Mouse (Mus musculus): ENCODE measurements around the gene Cd274. TPM values are rescaled to one million over a fixed set of nuclear protein-coding genes. Genes with fewer than 3 reads are reported as not detected.

Gene Cd274
- polyA plus RNA-seq (2015; fragmentation: Nextera tagmentation; extraction: Ambion mirVana) = 0.34 and 0.37 TPM in 2 replicates

DNA sequence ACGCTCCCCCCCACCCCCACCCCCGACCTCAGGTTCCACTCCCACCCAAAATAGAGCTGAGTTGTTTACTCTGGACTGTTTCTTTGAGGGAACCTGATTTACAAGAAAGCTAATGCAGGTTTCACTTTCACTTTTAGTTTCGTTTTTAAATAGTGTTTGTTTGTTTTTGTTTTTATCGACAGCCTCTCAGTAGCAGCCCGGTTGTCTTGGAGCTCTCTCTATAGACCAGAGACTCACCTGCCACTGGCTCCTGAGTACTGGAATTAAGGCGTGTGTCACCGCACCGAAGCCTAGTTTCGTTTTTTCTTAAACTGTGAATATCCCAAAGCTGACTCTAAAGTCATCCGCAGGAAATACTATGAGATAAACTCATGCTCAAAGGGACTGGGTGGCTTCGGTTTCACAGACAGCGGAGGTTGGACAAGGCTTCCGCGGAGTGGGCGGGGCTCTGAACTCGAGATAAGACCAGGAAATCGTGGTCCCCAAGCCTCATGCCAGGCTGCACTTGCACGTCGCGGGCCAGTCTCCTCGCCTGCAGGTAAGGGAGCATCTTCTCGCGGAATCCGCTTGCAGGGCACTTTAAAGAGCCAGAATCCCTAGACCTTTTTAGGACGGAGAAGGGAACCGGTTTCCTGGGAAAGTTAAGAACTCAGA lies at the start of gene Cd274, which contains the start of gene Plgrkt:
Cd274 (plus strand) TSS at position 487 of the 654 bp plus-strand sequence.
Plgrkt (minus strand) TSS at position 422 of the 654 bp plus-strand sequence.
- Histone ChIP-seq H3K9ac (peak within 1 kb of the TSS; percentile 63), H3K4me3 (peak within 1 kb of the TSS; percentile 57), H3K27me3 (peaks cover 3% of the 10 kb centered on the region; the same call in 1 of the 2 replicates), H3K4me2 (peak within 1 kb of the TSS; percentile 87), H3K9me3 (no peaks in the 10 kb centered on the region), H3K27ac (no peak within 1 kb of the TSS), H3K4me1 (peaks cover 12% of the 10 kb centered on the region), H3K36me3 (no peaks in the 10 kb centered on the region)
- no peak for ATAC-seq (ENCODE audit: insufficient number of reproducible peaks, insufficient read depth, low FRiP score, low TSS enrichment, low read depth)
- 4% methylated on average over 26 of the region's 26 CpGs for WGBS

DNA sequence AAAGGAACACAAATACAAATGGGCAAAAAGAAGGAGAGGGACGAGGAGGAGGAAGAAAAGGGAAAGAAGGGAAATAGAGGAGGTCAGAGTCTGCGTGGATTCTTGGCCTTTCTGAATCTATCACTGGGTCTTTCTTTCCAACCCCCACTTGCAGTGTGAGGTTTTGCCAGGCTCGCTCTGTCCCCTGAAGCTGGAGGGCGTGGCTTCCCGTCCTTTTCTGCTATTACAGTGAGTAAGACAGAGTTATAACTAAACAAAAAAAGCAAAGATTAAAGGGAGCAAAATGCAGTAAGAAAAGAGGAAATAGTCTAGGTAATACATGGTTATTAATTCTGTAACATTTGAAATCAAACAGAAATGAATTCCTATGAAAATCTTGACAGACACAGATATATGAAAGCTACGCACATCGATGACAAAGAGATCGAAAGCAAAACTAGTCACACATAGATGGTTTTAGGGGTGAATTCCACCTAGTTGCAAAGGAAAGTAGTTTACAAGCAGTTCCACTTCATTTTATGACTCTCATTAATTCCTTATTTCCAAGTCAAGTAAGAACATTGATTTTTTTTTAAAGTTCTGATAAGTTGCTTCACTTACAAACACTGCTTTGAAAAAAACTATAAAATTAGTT lies 43.7 kb upstream of the Cd274 start:
- H3K9me3 ChIP-seq = no peaks in the 10 kb centered on the region
- H3K36me3 ChIP-seq = no peaks in the 10 kb centered on the region
- peaks cover 6% of the 10 kb centered on the region; the same call in 1 of the 2 replicates for H3K4me1 ChIP-seq
- 66% methylated on average over 8 of the region's 8 CpGs for WGBS
- ATAC-seq (ENCODE audit: insufficient number of reproducible peaks, insufficient read depth, low FRiP score, low TSS enrichment, low read depth) = no peak
- no peaks in the 10 kb centered on the region for H3K27me3 ChIP-seq
- no peak overlapping the region for H3K4me3 ChIP-seq
- H3K4me2 ChIP-seq = peak overlapping the region; percentile 14; the same call in 1 of the 2 replicates
- H3K9ac ChIP-seq = no peak overlapping the region
- H3K27ac ChIP-seq = no peak overlapping the region

DNA sequence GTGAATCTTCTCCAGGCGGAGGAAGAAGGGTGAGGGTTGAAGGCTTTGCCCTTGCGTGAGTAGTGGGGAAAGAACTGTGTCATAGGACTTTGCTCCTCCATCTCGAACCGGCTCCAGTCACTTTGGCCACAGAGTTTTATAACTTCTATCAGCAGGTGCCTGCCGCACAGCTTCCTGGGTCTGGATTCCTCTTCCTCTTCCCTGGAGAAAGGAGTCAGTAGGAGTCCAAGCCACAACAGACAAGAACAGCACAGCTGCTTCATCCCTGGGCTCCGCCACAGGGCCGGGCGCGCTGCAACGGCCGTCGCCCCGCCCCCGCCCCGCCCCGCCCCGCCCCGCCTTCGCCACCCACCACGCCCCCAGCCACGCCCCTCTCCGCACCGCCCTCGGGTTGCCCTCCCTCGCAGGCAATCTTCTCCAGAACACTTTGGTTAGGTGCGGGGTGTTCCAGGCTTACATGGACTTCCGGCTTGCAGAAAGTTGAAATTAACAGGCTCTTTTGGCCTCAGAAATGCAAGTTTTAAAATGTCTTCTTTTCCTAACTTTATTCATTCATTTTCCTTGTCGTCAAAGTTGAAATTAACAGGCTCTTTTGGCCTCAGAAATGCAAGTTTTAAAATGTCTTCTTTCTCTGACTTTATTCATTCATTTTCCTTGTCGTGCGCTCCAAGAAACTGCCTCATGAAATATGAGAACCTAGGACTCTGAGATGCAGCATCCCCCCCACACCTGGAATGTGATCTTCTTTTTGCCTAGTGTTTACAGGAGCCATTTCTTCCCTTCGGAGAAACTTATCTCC lies 42.0 kb upstream of the Cd274 start, which contains the start of gene Insl6:
Insl6 (minus strand) TSS at position 304 of the 799 bp plus-strand sequence.
- no peaks in the 10 kb centered on the region for H3K27me3 ChIP-seq

DNA sequence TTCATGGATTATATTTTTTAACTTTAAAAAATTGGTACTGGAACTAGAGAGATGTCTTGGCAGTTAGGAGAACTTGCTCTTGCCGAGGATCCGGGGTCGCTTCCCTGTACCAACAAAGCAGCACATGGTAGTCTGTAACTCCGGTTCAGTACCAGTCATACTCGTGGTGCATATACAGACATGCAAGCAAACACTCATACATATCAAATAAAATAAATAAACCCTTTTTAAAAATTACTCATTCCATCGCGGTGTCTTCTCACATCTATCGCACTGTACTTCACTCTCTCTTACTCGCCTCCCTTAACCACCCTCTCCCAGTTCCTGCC lies 41.4 kb upstream of the Cd274 start:
- Histone ChIP-seq H3K27ac (no peak overlapping the region), H3K27me3 (no peaks in the 10 kb centered on the region), H3K4me1 (peaks cover 6% of the 10 kb centered on the region; the same call in 1 of the 2 replicates), H3K36me3 (no peaks in the 10 kb centered on the region), H3K9me3 (no peaks in the 10 kb centered on the region), H3K9ac (no peak overlapping the region), H3K4me2 (peak overlapping the region; percentile 59), H3K4me3 (peak overlapping the region; percentile 43)
- ATAC-seq (ENCODE audit: insufficient number of reproducible peaks, insufficient read depth, low FRiP score, low TSS enrichment, low read depth) = no peak
- WGBS = 58% methylated on average over 9 of the region's 9 CpGs

More for the DNA sequence above, 42.0 kb upstream of the Cd274 start, which contains the start of gene Insl6:
- no peak within 1 kb of the TSS for H3K27ac ChIP-seq
- peak within 1 kb of the TSS; percentile 59 for H3K4me2 ChIP-seq
- peak within 1 kb of the TSS; percentile 53 for H3K9ac ChIP-seq
- peaks cover 6% of the 10 kb centered on the region; the same call in 1 of the 2 replicates for H3K4me1 ChIP-seq
- 2% methylated on average over 31 of the region's 31 CpGs for WGBS
- no peaks in the 10 kb centered on the region for H3K36me3 ChIP-seq
- H3K9me3 ChIP-seq = no peaks in the 10 kb centered on the region
- peak within 1 kb of the TSS; percentile 43 for H3K4me3 ChIP-seq
- peak; percentile 79 for ATAC-seq (ENCODE audit: insufficient number of reproducible peaks, insufficient read depth, low FRiP score, low TSS enrichment, low read depth)

DNA sequence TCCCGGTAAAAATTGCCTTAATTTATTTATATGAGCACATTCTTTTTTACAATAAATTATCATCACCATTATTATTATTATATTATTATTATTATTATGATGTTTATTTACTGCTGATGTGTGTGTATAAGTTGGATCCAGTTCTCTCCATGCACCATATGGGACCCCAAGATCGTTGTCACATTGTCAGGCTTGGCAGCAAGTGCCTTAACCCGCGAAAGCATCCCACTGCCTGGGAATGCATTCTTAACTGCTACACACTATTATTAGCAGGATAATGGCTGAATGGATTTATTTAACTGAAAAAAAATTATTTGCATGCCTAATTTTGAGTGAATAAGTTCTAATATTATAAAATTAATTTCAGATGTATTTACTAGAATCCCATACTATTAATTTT lies 40.9 kb upstream of the Cd274 start:
- 84% methylated on average over 4 of the region's 4 CpGs for WGBS
- H3K9me3 ChIP-seq = no peaks in the 10 kb centered on the region
- no peak overlapping the region for H3K27ac ChIP-seq
- no peaks in the 10 kb centered on the region for H3K36me3 ChIP-seq
- H3K4me2 ChIP-seq = no peak overlapping the region
- ATAC-seq (ENCODE audit: insufficient number of reproducible peaks, insufficient read depth, low FRiP score, low TSS enrichment, low read depth) = no peak
- H3K4me3 ChIP-seq = no peak overlapping the region
- H3K4me1 ChIP-seq = peaks cover 6% of the 10 kb centered on the region; the same call in 1 of the 2 replicates
- H3K9ac ChIP-seq = no peak overlapping the region
- no peaks in the 10 kb centered on the region for H3K27me3 ChIP-seq

DNA sequence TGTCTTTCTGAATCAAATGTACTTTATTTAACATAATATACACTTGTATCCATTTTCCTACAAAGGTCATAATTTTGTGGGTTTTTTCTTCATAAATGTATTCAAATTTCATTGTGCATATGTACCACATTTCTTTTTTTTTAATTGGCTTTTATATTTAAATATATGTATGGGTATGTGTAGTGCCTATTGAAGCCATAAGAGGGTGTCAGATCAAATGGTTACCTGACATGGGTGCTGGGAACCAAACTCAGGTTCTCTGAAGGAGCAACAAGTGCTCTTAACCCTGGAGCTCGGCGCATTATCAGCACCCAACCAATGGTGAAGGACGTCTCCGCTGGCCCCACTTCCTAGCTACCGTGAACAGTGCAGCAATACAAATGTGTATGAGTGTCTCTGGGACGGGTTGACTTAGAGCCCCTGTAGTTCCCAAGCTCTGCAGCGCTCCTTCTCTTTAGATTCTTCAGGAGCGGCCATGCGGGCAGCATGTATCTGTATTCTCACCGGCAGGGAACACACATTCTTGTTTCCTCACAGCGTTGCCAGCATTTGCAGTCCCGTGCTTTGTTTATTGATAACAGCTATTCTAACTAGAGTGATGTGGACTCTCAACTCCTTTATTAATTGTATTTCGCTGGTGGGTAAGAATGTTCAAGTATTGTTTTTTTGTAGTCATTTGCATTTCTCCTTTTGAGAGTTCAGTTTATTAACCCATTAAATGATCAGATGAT lies 40.3 kb upstream of the Cd274 start:
- Histone ChIP-seq H3K4me1 (peaks cover 6% of the 10 kb centered on the region; the same call in 1 of the 2 replicates), H3K27ac (no peak overlapping the region), H3K4me2 (no peak overlapping the region), H3K27me3 (no peaks in the 10 kb centered on the region), H3K9me3 (no peaks in the 10 kb centered on the region), H3K36me3 (no peaks in the 10 kb centered on the region), H3K9ac (no peak overlapping the region), H3K4me3 (no peak overlapping the region)
- 85% methylated on average over 13 of the region's 13 CpGs for WGBS
- ATAC-seq (ENCODE audit: insufficient number of reproducible peaks, insufficient read depth, low FRiP score, low TSS enrichment, low read depth) = no peak

DNA sequence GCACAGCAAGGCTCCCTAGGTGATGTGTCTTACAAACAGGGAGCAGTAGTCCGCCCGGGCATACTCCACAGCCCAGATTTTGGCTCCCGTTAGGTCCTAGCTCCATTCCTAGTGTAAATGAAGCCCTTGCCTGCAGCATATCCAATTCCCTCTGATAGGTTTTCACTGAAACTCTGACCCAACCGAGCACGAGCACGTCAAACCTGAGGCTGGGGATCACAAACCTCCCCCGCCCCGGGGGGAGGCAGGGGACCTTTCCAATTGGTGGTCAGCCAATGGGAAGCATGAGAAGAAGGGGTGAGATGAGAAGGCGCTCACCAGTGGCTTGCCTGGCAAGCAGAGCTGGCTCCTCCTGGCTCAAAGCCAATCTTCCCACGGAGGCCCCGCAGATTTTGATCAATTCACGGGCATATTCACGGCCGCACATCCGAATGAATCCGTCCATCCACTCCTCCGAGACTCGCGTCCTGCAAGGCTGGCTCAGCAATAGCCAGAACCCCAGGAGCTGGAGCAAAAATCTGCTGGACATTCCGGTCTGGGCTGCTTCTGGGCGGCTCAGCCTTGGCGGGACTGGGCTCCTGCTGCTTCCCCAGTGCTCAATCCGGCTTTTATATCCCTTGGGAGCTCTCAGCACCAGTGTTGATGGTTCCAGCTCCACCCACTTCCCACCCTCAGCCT lies 33.0 kb upstream of the Cd274 start, which contains the start of gene Rln1:
Rln1 (minus strand) TSS at position 603 of the 678 bp plus-strand sequence.
- 2% methylated on average over 23 of the region's 23 CpGs for WGBS
- H3K9ac ChIP-seq = peak within 1 kb of the TSS; percentile 74
- no peak within 1 kb of the TSS for H3K27ac ChIP-seq

DNA sequence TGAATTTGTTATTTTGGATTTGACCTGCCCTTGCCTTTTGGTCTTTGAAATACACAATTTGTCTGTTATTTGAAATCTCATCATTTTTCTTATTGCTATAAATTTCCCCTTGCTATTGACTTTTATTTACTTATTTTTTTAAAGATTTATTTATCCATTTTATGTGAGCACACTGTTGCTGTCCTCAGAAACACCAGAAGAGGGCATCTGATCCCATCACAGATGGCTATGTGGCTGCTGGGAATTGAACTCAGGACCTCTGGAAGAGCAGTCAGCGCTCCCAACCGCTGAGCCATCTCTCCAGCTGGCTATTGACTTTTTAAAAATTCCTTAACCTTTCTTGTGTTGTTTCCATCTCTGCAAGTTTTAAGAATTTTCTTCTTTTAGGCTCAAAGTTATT lies 30.6 kb upstream of the Cd274 start:
- H3K27me3 ChIP-seq = peaks cover 18% of the 10 kb centered on the region
- no peak overlapping the region for H3K4me2 ChIP-seq
- H3K9ac ChIP-seq = no peak overlapping the region
- 86% methylated on average over 2 of the region's 2 CpGs for WGBS
- no peaks in the 10 kb centered on the region for H3K9me3 ChIP-seq
- H3K27ac ChIP-seq = no peak overlapping the region
- peaks cover 10% of the 10 kb centered on the region for H3K4me1 ChIP-seq
- ATAC-seq (ENCODE audit: insufficient number of reproducible peaks, insufficient read depth, low FRiP score, low TSS enrichment, low read depth) = no peak
- no peak overlapping the region for H3K4me3 ChIP-seq
- H3K36me3 ChIP-seq = no peaks in the 10 kb centered on the region

More for the DNA sequence above, 33.0 kb upstream of the Cd274 start, which contains the start of gene Rln1:
- peak within 1 kb of the TSS; percentile 84 for H3K4me2 ChIP-seq
- no peaks in the 10 kb centered on the region for H3K9me3 ChIP-seq
- peak within 1 kb of the TSS; percentile 44 for H3K4me3 ChIP-seq
- no peak for ATAC-seq (ENCODE audit: insufficient number of reproducible peaks, insufficient read depth, low FRiP score, low TSS enrichment, low read depth)
- peaks cover 18% of the 10 kb centered on the region for H3K27me3 ChIP-seq
- H3K36me3 ChIP-seq = no peaks in the 10 kb centered on the region
- peaks cover 10% of the 10 kb centered on the region for H3K4me1 ChIP-seq

DNA sequence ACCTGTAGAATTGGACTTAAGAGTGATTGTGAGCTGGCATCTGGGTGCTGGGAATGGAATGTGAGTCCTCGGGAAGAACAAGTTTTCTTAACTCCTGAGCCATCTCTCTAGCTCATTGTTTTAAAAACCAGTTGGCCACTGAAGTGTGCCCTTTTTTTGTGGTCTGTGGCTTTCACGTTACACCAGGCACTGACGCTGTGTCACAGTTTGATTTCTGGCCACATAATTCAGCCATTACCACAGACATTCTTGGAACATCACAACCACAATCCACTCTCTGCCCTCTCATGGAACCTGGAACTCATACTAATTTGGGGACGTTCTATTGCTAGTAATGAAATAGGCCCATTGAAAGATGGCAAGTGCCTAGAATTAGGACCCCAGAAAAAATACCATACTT lies 26.2 kb upstream of the Cd274 start:
- Histone ChIP-seq H3K9me3 (no peaks in the 10 kb centered on the region), H3K27me3 (no peaks in the 10 kb centered on the region), H3K27ac (no peak overlapping the region), H3K36me3 (no peaks in the 10 kb centered on the region), H3K4me3 (no peak overlapping the region), H3K4me1 (no peaks in the 10 kb centered on the region), H3K4me2 (no peak overlapping the region), H3K9ac (no peak overlapping the region)
- no peak for ATAC-seq (ENCODE audit: insufficient number of reproducible peaks, insufficient read depth, low FRiP score, low TSS enrichment, low read depth)
- 68% methylated on average over 4 of the region's 4 CpGs for WGBS

DNA sequence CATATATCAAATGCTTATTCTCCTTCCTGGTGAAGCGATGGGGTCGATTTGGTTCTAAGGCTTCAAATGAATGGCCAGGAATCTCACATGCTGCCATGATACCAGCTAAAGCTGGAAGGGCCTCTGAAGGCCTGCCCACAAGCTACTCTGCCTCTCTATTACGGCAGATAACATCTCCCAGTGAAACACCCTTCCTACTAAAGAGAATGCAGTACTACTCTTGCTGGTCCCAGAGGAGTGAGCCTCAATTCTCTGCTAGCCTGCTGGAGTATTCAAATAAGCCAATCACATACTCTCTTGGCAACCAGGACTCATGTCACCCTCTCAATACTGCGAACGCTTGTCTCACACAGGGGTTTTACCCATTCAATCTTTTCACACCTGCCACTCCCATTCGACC lies 25.0 kb upstream of the Cd274 start:
- Histone ChIP-seq H3K4me3 (no peak overlapping the region), H3K4me2 (no peak overlapping the region)

More for the DNA sequence above, 25.0 kb upstream of the Cd274 start:
- Histone ChIP-seq H3K27me3 (no peaks in the 10 kb centered on the region), H3K36me3 (no peaks in the 10 kb centered on the region), H3K4me1 (no peaks in the 10 kb centered on the region), H3K27ac (no peak overlapping the region), H3K9ac (no peak overlapping the region), H3K9me3 (no peaks in the 10 kb centered on the region)
- no peak for ATAC-seq (ENCODE audit: insufficient number of reproducible peaks, insufficient read depth, low FRiP score, low TSS enrichment, low read depth)
- WGBS = 87% methylated on average over 6 of the region's 6 CpGs

All from embryonic facial prominence, embryonic 13.5 days (tissue).